Mouse (Mus musculus): ENCODE data around the gene Hadh. TPM values are rescaled to one million over a fixed set of nuclear protein-coding genes. Genes with fewer than 3 reads are reported as not detected.
A peak's percentile ranks its signal among the peaks of the same experiment; 100 is the strongest.

Hadh gene
- polyA plus RNA-seq (2015; fragmentation: Nextera tagmentation; extraction: Ambion mirVana) = 22.3 and 25.3 TPM in 2 replicates

DNA sequence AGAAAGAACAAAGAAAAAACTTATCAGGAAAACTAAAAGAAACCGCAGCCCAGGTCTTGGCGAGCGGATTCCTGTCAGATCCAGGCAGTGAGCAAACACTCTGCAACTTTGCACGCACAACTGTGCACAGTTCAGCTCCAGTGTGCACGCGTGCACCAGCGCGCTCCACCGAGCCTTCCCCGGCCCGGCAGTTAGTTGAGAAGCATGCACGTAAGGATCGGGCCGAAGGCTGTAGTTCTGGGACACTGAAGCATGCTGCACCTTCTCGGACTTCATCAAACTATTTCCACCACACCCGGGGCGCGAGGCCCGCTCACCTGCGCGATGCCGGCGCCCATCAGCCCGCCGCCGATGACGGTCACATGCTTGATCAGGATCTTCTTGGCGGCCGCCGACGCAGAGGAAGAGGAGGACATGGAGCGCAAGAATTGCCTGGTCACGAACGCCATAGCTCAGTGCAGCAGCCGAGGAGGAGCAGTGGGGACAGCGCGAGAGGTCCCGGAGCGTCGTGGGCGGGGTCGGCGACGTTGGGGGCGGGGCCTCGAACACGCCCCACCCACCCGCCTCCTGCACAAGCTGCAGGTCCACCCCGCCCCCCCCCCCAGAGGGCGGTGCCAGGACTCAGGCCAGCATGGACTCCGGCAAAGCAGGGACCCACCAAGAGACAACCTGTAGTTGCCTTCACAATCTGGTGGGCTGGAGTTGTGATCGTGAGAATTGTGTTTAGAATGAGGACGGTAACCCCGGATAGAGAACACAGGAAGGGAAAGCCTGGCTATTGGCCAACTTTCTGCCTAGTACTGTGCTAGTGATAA lies at the start of gene Hadh:
TSS of gene Hadh (minus strand) at position 543 of the 815 bp plus-strand sequence.
- Histone ChIP-seq H3K9ac (replicated peaks) (peak within 1 kb of the TSS; percentile 61), H3K4me3 (peak within 1 kb of the TSS; percentile 66), H3K4me2 (replicated peaks) (peak within 1 kb of the TSS; percentile 79), H3K27me3 (no peaks in the 10 kb centered on the region), H3K9me3 (no peaks in the 10 kb centered on the region), H3K4me1 (no peaks in the 10 kb centered on the region; the same call in 1 of the 2 replicates), H3K36me3 (no peaks in the 10 kb centered on the region), H3K27ac (replicated peaks) (no peak within 1 kb of the TSS; the same call in 1 of the 2 replicates)
- peak; percentile 96 for ATAC-seq (replicated peaks)
- under 1% methylated on average over 54 of the region's 54 CpGs for WGBS

GRCm38 (mm10) chr3:131320184-131320583 lies 48.3 kb upstream of the Hadh start:
- Histone ChIP-seq H3K9ac (replicated peaks) (no peak overlapping the region), H3K27ac (replicated peaks) (no peak overlapping the region), H3K4me3 (no peak overlapping the region), H3K9me3 (no peaks in the 10 kb centered on the region), H3K27me3 (no peaks in the 10 kb centered on the region), H3K36me3 (no peaks in the 10 kb centered on the region), H3K4me1 (no peaks in the 10 kb centered on the region), H3K4me2 (replicated peaks) (no peak overlapping the region)
- WGBS = 2% methylated on average over 3 of the region's 3 CpGs
- 0 out of 2 replicates have a peak, but pooled peaks have one; percentile 46 for ATAC-seq (replicated peaks)

DNA sequence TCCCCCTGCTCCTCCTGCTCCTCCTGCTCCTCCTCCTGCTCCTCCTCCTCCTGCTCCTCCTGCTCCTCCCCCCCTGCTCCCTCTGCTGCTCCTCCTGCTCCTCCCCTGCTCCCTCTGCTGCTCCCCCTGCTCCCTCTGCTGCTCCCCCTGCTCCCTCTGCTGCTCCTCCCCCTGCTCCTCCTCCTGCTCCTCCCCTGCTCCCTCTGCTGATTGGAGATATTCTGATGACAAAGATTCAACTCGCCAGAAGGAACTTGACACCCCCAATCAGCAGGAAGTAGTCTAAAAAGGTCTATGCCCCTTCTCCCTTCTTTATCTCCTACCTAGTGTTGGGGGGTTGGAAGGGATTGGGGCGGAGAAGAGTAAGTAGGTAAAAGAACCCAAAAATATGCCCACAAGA lies 46.3 kb upstream of the Hadh start:
- Histone ChIP-seq H3K27me3 (no peaks in the 10 kb centered on the region), H3K4me3 (no peak overlapping the region), H3K9me3 (no peaks in the 10 kb centered on the region), H3K9ac (replicated peaks) (no peak overlapping the region), H3K27ac (replicated peaks) (no peak overlapping the region), H3K36me3 (no peaks in the 10 kb centered on the region), H3K4me2 (replicated peaks) (no peak overlapping the region), H3K4me1 (no peaks in the 10 kb centered on the region)
- WGBS = 66% methylated on average over 2 of the region's 2 CpGs
- no peak for ATAC-seq (replicated peaks)

- H3K27ac ChIP-seq (replicated peaks) = no peak overlapping the region
- H3K36me3 ChIP-seq = no peaks in the 10 kb centered on the region
- H3K9me3 ChIP-seq = no peaks in the 10 kb centered on the region
- no peak overlapping the region for H3K9ac ChIP-seq (replicated peaks)
- ATAC-seq (replicated peaks) = no peak
- H3K27me3 ChIP-seq = no peaks in the 10 kb centered on the region
- 84% methylated on average over 1 of the region's 1 CpGs for WGBS
- no peak overlapping the region for H3K4me2 ChIP-seq (replicated peaks)
- no peak overlapping the region for H3K4me3 ChIP-seq
- H3K4me1 ChIP-seq = no peaks in the 10 kb centered on the region
These were observed 45.2 kb upstream of the Hadh start for GRCm38 (mm10) chr3:131317126-131317525.

GRCm38 (mm10) chr3:131315957-131316510 lies 44.1 kb upstream of the Hadh start:
- Histone ChIP-seq H3K4me1 (no peaks in the 10 kb centered on the region), H3K9ac (replicated peaks) (no peak overlapping the region), H3K27ac (replicated peaks) (no peak overlapping the region), H3K9me3 (no peaks in the 10 kb centered on the region), H3K4me3 (no peak overlapping the region), H3K36me3 (no peaks in the 10 kb centered on the region), H3K27me3 (no peaks in the 10 kb centered on the region), H3K4me2 (replicated peaks) (no peak overlapping the region)
- 0 out of 2 replicates have a peak, but pooled peaks have one; percentile 23 for ATAC-seq (replicated peaks)
- WGBS = 41% methylated on average over 4 of the region's 4 CpGs

GRCm38 (mm10) chr3:131312340-131312739 lies 40.4 kb upstream of the Hadh start:
- no peaks in the 10 kb centered on the region for H3K9me3 ChIP-seq
- no peaks in the 10 kb centered on the region for H3K36me3 ChIP-seq
- no peak overlapping the region for H3K27ac ChIP-seq (replicated peaks)
- no peak for ATAC-seq (replicated peaks)
- H3K9ac ChIP-seq (replicated peaks) = no peak overlapping the region
- H3K27me3 ChIP-seq = no peaks in the 10 kb centered on the region
- H3K4me3 ChIP-seq = no peak overlapping the region
- H3K4me1 ChIP-seq = no peaks in the 10 kb centered on the region
- H3K4me2 ChIP-seq (replicated peaks) = no peak overlapping the region
- 92% methylated on average over 9 of the region's 9 CpGs for WGBS

GRCm38 (mm10) chr3:131310572-131310971 lies 38.7 kb upstream of the Hadh start:
- H3K36me3 ChIP-seq = no peaks in the 10 kb centered on the region
- 90% methylated on average over 4 of the region's 4 CpGs for WGBS
- H3K9ac ChIP-seq (replicated peaks) = no peak overlapping the region
- H3K4me3 ChIP-seq = no peak overlapping the region
- H3K9me3 ChIP-seq = no peaks in the 10 kb centered on the region
- no peak overlapping the region for H3K27ac ChIP-seq (replicated peaks)
- ATAC-seq (replicated peaks) = no peak
- H3K27me3 ChIP-seq = no peaks in the 10 kb centered on the region
- H3K4me1 ChIP-seq = no peaks in the 10 kb centered on the region
- H3K4me2 ChIP-seq (replicated peaks) = no peak overlapping the region

DNA sequence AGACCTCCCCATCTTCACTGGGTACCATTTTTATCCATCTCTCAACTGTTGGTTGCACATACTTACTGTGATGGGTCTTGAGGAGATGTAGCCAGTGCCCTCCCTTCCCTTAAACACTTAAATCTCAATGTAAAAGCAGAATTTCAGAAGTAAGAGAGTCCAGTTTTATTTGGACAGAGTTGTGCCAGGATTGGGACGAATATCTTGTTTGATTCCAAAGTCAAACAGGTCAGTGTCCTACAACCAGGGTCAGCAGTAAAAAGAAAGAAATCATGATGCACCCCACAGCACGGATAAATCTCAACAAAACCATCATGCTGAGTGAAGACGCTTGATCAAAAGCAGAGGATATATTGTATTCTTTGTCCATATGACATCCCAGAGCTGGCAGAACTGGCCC lies 35.9 kb upstream of the Hadh start:
- WGBS = 88% methylated on average over 3 of the region's 3 CpGs
- no peak overlapping the region for H3K4me3 ChIP-seq
- H3K27me3 ChIP-seq = no peaks in the 10 kb centered on the region
- no peak overlapping the region for H3K27ac ChIP-seq (replicated peaks)
- no peaks in the 10 kb centered on the region for H3K36me3 ChIP-seq
- no peak for ATAC-seq (replicated peaks)
- H3K4me2 ChIP-seq (replicated peaks) = no peak overlapping the region
- no peaks in the 10 kb centered on the region for H3K4me1 ChIP-seq
- H3K9ac ChIP-seq (replicated peaks) = no peak overlapping the region
- no peaks in the 10 kb centered on the region for H3K9me3 ChIP-seq

- no peak for ATAC-seq (replicated peaks)
- peaks cover 6% of the 10 kb centered on the region for H3K4me1 ChIP-seq
- H3K9ac ChIP-seq (replicated peaks) = no peak overlapping the region
- 87% methylated on average over 7 of the region's 7 CpGs for WGBS
- H3K9me3 ChIP-seq = no peaks in the 10 kb centered on the region
- no peak overlapping the region for H3K4me2 ChIP-seq (replicated peaks)
- no peak overlapping the region for H3K27ac ChIP-seq (replicated peaks)
- no peaks in the 10 kb centered on the region for H3K36me3 ChIP-seq
- H3K4me3 ChIP-seq = no peak overlapping the region
- no peaks in the 10 kb centered on the region for H3K27me3 ChIP-seq
These were observed 34.4 kb upstream of the Hadh start for GRCm38 (mm10) chr3:131306255-131306654.

DNA sequence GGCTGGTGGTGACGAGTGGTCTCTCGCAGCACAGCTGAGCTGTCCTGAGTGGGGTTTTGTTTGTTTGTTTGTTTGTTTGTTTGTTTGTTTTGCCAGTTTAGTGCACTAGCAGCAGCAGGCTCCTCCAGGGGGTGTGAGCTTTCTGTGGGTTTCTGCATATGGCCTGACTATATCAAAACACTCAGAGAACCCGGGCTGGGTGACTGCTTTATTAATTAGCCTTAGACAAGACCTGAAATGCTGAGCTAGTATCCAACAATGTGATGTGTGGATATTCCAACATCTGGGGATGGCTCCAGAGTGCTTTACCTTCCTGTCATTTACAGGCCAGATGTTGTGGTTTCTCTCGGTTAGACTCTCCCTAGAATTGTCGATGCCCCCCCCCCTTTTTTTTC lies 31.4 kb upstream of the Hadh start:
- Histone ChIP-seq H3K9ac (replicated peaks) (peak overlapping the region; percentile 29; the same call in 1 of the 2 replicates), H3K4me1 (peaks cover 8% of the 10 kb centered on the region), H3K27me3 (no peaks in the 10 kb centered on the region), H3K27ac (replicated peaks) (no peak overlapping the region), H3K9me3 (no peaks in the 10 kb centered on the region), H3K4me2 (replicated peaks) (peak overlapping the region; percentile 88), H3K4me3 (peak overlapping the region; percentile 66), H3K36me3 (no peaks in the 10 kb centered on the region)
- 24% methylated on average over 5 of the region's 5 CpGs for whole genome bisulfite sequencing
- no peak; the same call in 1 of the 2 replicates for ATAC-seq (replicated peaks)

DNA sequence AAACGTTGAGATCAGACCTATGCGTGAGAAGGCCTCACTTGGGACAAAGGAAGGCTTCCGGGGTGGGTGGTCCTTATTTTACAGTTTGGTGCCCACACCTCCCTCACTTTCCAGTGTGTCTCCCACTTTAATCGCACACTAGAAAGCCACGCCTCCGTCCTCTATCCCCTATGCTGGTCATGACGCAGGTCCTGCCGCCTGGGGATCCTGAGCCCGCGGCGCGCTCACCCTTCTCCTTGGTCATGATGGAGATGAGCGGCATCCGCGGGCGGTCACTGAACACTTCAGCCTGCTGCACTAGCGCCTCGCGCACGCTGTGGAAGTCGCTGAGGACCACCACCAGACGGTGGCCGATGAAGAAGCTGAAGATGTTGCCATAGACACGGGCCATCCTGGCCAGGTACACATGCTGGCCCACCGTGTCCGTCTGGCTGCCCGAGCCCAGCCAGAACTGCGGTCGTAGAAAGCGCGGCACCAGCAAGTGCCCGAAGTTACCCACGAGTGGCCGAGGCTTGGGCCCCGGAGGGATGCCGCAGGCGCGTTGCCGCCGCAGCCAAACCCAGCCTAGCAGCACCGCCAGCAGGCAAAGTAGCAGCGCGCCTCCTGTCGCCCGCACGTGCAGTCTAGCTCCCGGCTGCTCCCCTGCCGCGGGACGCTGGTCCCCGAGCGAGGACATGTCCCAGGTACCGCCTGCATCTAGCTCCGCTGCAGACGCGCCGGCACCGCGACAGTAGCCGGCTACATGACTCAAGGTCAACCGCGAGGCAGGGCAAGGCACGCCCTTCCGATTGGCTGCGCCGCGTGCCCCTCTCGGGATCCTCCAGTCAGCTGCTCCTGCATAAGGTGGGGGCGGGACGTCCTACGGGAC lies 30.8 kb upstream of the Hadh start, which contains the start of gene Cyp2u1:
TSS of gene Cyp2u1 (minus strand) at position 776 of the 868 bp plus-strand sequence.
- WGBS = under 1% methylated on average over 71 of the region's 71 CpGs
- no peaks in the 10 kb centered on the region for H3K9me3 ChIP-seq
- peak within 1 kb of the TSS; percentile 69 for H3K9ac ChIP-seq (replicated peaks)
- peak; percentile 99 for ATAC-seq (replicated peaks)
- H3K36me3 ChIP-seq = no peaks in the 10 kb centered on the region
- no peaks in the 10 kb centered on the region for H3K27me3 ChIP-seq
- H3K4me3 ChIP-seq = peak within 1 kb of the TSS; percentile 66
- peaks cover 8% of the 10 kb centered on the region for H3K4me1 ChIP-seq
- H3K4me2 ChIP-seq (replicated peaks) = peak within 1 kb of the TSS; percentile 88
- H3K27ac ChIP-seq (replicated peaks) = peak within 1 kb of the TSS; percentile 65

DNA sequence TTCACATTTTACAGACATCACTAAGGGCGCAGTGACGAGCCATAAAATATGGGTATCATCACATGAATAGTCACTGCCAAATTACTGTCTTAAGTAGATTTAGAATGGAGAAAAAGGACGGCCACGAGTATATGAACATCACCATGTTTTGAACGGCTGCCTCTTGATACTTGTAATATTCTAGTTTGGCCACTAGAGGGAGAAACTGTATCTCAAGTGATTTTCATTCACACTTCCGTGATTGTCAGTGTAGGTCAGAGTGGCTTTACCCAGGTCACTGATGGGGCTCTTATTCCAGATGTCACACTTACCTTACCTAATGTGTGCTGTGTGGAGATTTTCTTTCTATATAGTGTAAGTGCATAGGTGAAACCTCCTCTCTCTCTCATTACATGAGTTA lies 28.0 kb upstream of the Hadh start:
- ATAC-seq (replicated peaks) = no peak
- Histone ChIP-seq H3K4me3 (no peak overlapping the region), H3K4me2 (replicated peaks) (no peak overlapping the region), H3K27me3 (no peaks in the 10 kb centered on the region), H3K27ac (replicated peaks) (no peak overlapping the region), H3K9me3 (no peaks in the 10 kb centered on the region), H3K36me3 (0 out of 2 replicates have a peak, but pooled peaks cover 2% of the 10 kb centered on the region), H3K9ac (replicated peaks) (no peak overlapping the region), H3K4me1 (peaks cover 8% of the 10 kb centered on the region)
- WGBS = 7% methylated on average over 6 of the region's 6 CpGs

Data from forebrain, embryonic 15.5 days (tissue).